Mouse (Mus musculus) heart, postnatal 0 days (tissue): ENCODE measurements around the gene Card10.

Experiments
- CTCF ChIP-seq: IDR thresholded peaks from 2 replicates; pipeline ENCODE4 v1.5.1; 2016; ENCODE audit warnings: antibody characterized with exemption, control low read depth, low read depth
- EP300 ChIP-seq: IDR thresholded peaks from 2 replicates; pipeline ENCODE4 v1.6.1; 2016; ENCODE audit warnings: antibody characterized with exemption, low read depth

DNA sequence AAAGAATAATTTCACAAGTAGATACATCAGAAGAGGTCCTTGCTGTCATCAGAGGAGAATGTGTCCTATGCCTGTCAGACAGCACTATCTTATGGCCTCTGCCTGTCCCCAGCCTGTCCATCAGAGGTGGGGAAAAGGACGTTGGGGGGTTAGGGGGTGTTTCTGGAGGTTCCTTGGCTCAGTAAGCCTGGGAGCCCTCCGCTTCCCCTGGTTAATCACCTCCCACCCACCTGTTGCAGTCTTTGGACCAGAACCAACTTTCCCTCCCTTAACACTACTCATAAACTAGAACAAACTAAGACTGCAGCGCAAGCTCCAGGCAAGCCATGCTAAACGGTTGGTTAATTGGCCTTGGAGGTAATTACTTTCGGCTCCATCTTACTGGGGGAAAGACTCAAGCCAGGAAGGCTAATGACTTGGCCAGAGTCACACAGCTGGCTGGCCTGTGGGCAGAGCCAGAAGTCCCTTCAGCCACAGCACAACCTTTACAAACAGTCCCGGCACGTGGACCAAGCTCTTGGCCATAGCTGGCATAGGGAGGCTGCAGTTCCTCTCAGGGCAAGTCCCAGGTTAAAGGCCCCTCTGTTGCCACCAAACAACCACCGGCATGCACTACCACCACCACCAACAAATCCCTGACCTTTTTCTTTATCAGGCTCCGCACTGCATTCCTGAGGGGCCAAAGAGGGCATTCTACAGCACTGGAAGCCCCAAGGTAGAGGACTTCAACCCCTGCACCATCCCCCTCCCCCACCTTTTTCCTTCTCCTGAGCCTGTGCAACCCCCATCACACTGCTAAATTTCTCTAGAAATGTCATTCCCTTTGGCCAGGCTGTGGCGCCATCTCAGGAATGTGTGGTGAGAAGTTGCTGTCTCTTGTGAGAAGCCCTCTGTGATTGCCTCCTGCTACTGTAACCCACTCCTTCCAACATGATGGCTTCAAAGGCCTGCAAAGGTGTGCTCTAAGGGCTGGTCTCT lies 28.2 kb upstream of the Card10 start:
- 0 out of 2 replicates have a peak, but pooled peaks have one; percentile 8 for TF ChIP-seq CTCF
- no peak for TF ChIP-seq EP300
